Mouse (Mus musculus): ENCODE measurements around the gene Zfp420.
A peak's percentile ranks its signal among the peaks of the same experiment; 100 is the strongest.

Gene Zfp420

DNA sequence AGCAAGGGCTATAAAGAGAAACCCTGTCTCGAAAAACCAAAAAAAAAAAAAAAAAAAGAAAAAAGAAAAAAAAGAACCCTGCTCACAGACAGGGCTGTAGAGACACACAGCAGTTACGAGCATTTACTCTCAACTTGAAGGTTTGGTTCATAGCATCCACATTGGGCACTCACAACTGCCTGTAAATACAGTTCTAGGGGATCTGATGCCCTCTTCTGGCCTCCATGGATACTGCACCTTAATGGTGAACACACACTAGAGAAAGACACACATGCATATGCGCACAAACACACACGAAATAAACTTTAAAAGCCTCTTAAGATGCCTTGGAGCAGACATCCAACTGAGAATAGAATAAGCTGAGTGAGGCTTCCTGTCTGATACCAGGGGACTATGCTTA is 38.6 kb downstream of the Zfp420 start:
- no peak for DNase-seq (ENCODE audit: low spot score)

DNA sequence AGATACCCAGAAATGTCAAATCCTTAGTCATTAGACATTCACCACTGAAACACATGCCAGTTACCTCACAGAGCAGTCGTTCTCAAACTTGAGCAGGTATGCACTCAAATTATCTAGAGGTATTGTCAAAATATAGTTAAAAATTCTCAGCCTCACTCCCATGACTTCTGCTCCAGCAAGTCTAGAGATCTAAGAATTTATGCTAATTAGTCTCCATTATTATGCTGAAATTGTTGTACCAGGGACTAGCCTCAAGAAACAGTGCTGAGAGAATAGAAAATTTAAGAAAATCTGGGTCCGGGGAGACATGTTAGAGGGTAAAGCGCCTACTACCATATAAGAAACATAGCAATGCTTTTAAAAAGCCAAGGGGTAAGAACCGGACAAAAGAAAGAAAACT is 44.3 kb downstream of the Zfp420 start:
- no peak for DNase-seq (ENCODE audit: low spot score)

DNA sequence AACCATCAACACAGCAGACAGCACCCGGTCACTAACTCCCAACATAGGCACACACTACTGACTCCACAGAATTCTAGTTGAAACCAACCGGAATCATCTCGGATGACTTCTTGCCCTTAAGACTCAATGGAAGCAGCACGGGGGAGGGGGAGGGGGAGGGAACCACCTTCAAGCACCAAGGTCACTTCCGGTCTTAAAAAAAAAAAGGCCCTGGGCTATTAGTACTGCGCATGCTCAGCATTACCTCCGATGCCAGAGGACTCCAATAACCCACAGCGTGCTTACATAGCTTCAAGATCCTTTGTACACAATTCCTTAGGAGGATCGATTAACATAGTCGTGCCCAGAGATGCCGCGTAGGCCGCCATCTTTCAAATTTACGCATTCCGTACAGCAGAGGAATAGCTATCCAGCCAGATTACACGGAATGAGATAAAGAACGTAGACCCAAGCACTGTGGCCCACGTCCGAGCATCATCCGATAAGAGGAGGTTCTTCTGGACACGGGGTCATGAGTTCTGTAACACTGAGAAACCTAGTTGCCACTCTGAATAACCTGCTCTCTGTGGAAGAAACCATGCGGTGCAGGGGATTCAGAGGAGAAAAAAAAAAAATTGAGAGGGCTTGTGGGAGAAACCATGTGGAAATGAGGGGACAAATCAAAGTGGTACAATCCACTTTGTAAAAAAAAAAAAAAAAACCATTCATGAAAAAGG is 46.3 kb downstream of the Zfp420 start, which contains the start of gene Zfp27:
Zfp27 (minus strand) TSS at position 607 of the 716 bp plus-strand sequence.
- DNase-seq (ENCODE audit: low spot score): peak; percentile 99

DNA sequence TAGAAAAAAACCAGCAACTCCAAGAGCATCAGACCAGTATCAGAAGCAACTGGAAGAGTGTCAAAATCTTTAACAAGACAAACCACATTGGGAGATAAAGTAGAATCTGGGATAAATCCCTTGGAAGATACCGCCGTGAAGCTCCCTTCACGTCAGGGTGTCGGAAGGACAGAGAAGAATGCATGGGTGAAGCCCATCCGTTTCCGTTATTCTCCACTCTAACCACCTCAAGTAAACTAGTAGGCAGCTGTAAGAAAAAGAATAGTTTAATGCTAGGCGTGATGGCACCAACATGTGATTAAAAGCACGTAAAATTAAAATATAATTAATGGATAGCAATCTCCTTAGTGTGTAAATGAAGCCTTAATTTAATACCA is 46.9 kb downstream of the Zfp420 start:
- DNase-seq (ENCODE audit: low spot score): no peak

DNA sequence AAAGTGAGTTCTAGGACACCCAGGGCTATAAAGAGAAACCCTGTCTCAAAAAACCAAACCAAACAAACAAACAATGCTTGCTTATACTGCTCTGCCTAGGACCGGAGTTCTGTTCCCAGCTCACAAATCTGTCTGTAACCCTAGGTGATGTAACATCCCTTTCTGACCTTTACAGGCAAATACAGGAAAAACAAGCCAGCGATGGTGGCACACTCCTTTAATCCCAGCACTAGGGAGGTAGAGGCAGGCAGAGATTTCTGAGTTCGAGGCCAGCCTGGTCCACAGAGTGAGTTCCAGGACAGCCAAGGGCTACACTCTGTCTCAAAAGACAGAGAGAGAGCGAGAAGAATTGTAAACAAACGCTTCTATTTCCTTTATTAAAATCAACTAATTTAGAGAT is 47.4 kb downstream of the Zfp420 start:
- peak; percentile 3 for DNase-seq (ENCODE audit: low spot score)

DNA sequence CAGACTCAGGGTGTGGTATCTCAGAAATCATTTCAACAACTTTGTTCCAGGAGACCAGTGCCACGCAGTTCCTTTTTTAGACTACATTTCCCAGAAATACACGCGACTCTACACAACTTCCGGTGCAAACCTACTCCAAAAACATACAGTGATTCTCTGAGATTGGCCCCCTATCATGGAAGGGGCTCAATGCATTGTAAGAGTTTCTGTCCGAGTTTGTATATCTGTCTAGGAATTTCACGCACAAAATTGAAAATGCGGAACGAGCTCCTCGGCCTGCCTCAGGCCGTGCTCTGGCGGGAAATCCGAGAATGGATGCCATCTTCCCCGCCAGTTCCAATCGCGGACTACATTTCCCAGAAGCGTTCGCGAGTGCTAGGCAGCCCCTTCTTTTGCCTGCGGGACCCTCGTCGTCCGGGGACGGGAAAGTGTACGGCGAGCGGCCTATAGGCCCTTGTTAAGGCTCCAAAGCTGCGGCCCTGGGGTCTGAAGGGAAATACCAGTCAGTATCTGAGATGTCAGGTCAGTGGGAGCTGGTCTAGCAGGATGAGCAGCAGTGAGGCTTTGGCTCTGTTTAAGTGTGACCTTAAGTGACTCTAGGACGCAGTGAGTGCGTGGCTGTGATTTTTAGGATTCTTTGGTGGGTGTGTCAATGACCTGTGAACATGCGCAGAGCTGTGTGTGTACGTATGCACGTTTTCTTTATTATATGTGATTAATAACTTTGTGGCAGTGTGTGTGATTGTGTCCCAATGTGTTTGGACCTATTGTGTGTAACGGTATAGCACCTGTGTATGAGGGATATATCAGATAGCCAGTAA is 48.6 kb downstream of the Zfp420 start, which contains the start of gene Zfp383:
Zfp383 (plus strand) TSS at position 94 of the 821 bp plus-strand sequence.
- DNase-seq (ENCODE audit: low spot score): peak; percentile 96

DNA sequence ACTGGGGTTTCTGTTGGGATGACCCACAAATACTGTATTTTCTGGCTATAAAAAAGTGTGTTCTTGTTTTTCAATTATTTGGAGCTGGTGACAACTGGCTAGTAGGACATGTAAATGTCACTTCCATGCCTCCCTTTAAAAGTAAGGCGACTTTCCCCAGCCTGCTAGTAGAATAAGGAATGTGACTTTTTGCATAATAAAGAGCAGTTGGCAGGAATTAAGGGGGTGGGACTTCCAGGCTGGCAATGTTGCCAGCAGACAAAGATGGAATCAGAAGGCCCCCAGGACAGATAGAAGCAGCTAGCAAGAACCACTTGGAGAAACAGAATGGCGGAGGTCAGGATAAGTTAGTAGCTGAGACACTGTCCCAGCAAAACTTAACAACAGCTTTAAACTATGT is 50.5 kb downstream of the Zfp420 start:
- DNase-seq (ENCODE audit: low spot score): no peak

DNA sequence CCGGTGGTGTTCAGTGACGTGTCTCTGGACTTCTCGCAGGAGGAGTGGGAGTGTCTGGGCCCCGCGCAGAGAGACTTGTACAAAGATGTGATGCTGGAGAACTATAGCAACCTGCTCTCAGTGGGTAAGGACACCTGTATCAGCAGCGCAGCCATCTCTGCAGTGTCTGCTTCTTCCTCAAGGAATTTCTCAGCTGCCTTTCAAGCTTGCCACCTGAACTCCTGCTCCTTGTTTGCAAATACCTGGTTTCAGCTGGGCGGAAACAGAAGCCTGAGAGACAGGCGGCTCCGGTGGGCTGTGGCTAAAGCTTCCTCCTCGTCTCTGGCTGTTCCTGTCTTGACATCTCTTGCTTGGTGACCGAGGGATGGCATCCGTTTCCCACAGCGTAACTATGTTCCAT is 52.4 kb downstream of the Zfp420 start:
- DNase-seq (ENCODE audit: low spot score): no peak

DNA sequence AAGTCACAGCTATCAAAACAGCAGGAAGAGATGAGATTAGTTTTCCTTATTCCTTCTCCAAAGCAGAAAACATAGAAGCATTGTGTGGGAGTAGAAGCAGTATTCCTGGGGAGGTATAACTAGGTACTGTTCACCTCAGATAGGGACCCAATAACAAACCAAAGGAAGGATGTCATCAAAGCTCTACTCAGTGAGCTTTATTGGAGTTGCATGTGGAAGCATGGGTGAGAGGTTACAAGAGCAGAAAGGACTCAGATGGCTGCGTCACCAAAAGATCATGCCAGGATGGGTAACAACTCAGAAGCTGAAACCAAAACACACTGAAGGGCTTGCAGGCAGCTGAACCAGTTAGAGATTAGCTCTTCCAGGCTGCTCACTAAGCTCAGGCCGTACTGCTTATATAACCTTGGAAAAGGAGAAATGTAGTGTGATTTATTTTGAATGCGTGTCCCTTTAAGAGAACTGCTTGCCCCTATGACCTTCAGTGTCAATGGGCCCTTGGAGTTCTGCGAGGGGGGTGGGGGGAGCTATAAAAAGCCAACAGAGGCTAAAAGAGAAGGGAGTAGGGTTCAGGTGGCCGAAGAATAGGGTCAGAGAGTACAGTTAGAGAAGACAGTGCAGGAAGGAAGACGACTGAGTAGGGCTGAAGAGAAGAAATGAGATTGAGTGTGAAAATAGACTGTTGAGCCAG is 57.7 kb downstream of the Zfp420 start:
- peak; percentile 8 for DNase-seq (ENCODE audit: low spot score)

DNA sequence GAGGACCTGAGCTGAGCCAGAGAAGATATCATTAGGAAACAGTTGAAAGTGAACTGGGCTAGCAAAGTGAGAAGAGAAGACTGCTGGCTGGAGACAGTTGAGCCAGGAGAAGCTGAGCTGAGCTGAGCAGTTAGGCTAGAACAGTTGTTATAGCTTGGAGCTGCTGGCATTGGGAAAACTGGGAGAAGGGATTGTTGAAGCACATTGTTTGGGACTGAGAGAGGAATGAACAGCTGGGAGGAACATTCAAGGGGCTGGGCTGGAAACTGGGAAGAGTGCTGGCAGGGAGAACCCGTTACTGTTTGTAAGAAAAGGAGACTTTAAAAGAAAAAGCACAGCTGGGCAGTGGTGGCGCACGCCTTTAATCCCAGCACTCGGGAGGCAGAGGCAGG is 58.3 kb downstream of the Zfp420 start:
- DNase-seq (ENCODE audit: low spot score): no peak

DNA sequence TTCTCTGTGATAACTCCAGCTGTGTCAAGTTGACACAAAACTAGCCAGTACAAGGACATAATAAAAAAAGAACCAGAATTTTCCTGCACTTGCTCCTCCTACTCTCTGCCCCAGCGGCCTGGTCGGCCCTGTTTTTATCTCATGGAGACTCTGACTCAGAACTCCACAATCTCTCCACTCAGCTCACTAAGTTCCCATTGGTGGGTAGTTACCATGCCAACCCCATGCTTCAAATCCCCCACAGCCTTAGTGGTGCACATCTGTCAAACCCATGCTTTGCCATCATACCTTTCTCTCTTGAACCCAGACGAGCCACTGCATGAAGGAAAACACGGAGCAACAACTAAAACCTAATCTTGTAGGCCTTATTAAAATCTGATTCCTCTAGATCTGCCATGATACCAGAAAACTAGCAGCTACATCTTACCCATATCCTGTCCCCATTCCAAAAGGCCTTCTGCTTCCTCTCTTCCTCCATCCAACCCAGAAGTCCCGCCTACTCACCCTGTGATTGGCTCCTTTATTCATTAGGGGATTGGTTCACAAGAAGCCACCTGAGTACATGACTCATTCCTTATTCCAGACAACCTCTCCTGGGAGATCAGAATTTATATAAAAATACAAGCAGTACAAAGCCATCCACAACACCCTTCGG is 61.8 kb downstream of the Zfp420 start:
- no peak for DNase-seq (ENCODE audit: low spot score)

DNA sequence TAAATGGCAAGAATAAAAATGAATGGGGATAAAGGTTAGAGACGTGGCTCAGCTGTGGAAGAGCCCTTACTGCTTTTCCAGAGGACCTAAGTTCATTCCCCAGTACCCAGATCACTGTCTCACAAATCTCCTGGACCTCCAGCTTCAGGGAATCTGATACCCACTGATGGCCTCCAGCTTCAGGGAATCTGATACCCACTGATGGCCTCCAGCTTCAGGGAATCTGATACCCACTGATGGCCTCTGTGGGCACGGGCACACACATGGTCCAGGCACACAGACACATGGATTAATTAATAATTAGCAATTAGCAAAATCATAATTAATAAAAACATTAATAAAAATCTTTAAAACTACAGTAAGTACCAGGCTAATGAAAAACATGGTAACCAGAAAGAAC is 63.0 kb downstream of the Zfp420 start:
- DNase-seq (ENCODE audit: low spot score): no peak

Measured in embryo, embryonic 10.5 days (tissue).